Mouse (Mus musculus) olfactory bulb, adult 2 months (tissue): Measurements from ENCODE around the gene Rhot2.
A peak's percentile ranks its signal among the peaks of the same experiment; 100 is the strongest.

Experiments used
- CTCF ChIP-seq: fragments of 200-500 bp; IDR thresholded peaks from 2 replicates; pipeline ENCODE4 v1.5.1; 2012; ENCODE audit warnings: low read depth, mild to moderate bottlenecking, low read length, moderate library complexity; ENCODE audit not compliant: insufficient read depth
- POLR2A ChIP-seq: fragments of 200-500 bp; IDR thresholded peaks from 2 replicates; pipeline ENCODE4 v1.6.1; 2012; ENCODE audit warnings: mild to moderate bottlenecking, low read depth, low read length, moderate library complexity; ENCODE audit not compliant: insufficient read depth

DNA sequence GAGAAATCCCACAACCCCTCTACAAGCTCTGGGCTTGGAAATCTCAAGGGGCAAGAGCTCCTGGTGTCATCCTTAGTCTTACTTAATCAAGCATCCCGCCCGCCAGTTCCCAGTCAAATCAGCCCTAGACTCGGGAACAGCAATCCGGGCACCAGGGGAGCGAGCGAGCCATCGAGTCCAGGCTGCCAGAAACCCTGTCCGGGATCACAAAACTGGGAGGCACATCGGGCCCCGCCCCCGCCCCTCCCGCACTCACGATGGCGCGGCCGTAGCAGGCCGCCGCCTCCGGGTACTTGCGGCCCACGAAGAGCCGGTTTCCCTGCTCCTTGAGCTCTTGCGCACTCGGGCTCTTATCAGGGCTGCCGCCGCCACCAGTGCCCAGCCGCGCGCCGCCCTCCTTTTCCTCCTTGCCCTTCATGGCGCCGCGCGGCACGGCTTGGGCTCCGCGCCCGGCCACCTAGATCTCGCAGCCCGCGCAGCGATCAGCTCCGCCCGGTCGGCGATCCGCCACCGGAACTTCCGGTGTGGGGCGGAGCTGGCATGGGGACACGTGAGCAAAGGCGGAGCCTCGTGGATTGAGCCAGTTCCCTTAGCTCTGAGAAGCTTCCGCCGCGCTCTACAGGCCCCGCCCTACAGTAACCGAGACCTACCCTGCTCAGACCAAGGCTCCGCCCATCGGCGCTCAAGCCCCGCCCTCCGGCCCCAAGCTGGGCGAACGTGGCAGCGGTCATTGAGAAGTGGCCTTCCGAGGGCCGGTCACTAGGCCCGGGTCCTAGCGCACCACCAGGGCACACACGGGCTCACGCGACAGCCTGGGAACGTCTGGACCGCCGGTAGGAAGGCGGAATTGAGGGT, 12.0 kb downstream of the Rhot2 start:
- TF ChIP-seq CTCF (no peak), POLR2A (peak; percentile 89)
